Mouse (Mus musculus): ENCODE data around the gene Cyp4f13. TPM values are rescaled to one million over a fixed set of nuclear protein-coding genes. Genes with fewer than 3 reads are reported as not detected.
A peak's percentile ranks its signal among the peaks of the same experiment; 100 is the strongest.

Gene Cyp4f13
- polyA plus RNA-seq, 1 experiment = 7.8 TPM

DNA sequence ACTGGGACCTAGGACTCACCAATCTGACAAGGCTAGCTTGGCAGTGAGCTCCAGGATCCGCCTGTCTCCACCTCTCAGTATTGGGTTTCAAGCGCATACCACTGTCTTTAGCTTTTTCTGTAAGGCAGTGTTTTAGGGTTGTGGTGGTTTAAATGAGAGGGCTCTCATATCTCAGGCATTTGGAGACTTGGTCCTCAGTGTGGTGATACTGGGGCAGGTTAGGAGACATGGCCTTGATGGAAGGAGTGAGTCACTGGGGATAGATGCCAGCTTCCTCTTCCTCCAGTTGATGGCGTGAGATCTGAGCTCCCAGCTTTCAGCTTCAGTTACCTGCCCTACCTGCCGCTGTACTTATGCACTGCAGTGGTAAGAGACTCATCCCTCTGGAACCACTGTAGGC is 7.4 kb downstream of the Cyp4f13 start:
- H3K27ac ChIP-seq (ENCODE audit: control insufficient read depth, insufficient read depth, low read depth, low read length) = no peak overlapping the region
- TF ChIP-seq CTCF (IDR thresholded peaks at IDR 0.05; ENCODE audit: control insufficient read depth, insufficient read depth, insufficient replicate concordance, low read depth, low read length) (no peak), POLR2A (IDR thresholded peaks at IDR 0.05; ENCODE audit: control insufficient read depth, low read depth, low read length) (no peak)
- no peaks in the 10 kb centered on the region for H3K36me3 ChIP-seq (ENCODE audit: control insufficient read depth, insufficient read depth, low read length)
- no peak overlapping the region for H3K4me3 ChIP-seq (ENCODE audit: control insufficient read depth, low read depth, low read length)
- no peaks in the 10 kb centered on the region for H3K4me1 ChIP-seq (ENCODE audit: control insufficient read depth, insufficient read depth, low read length)
- no peaks in the 10 kb centered on the region for H3K27me3 ChIP-seq (ENCODE audit: control insufficient read depth, insufficient read depth, low read length)

GRCm38 (mm10) chr17:32927803-32928202 is 19.4 kb downstream of the Cyp4f13 start:
- H3K4me3 ChIP-seq (ENCODE audit: control insufficient read depth, low read depth, low read length) = no peak overlapping the region
- H3K27me3 ChIP-seq (ENCODE audit: control insufficient read depth, insufficient read depth, low read length) = no peaks in the 10 kb centered on the region
- no peak overlapping the region for H3K27ac ChIP-seq (ENCODE audit: control insufficient read depth, insufficient read depth, low read depth, low read length)
- TF ChIP-seq POLR2A (IDR thresholded peaks at IDR 0.05; ENCODE audit: control insufficient read depth, low read depth, low read length) (no peak), CTCF (IDR thresholded peaks at IDR 0.05; ENCODE audit: control insufficient read depth, insufficient read depth, insufficient replicate concordance, low read depth, low read length) (no peak)
- no peaks in the 10 kb centered on the region; the same call in 1 of the 2 replicates for H3K4me1 ChIP-seq (ENCODE audit: control insufficient read depth, insufficient read depth, low read length)
- no peaks in the 10 kb centered on the region for H3K36me3 ChIP-seq (ENCODE audit: control insufficient read depth, insufficient read depth, low read length)

- peak overlapping the region; percentile 80 for H3K4me3 ChIP-seq (ENCODE audit: control insufficient read depth, low read depth, low read length)
- peak; percentile 61; the same call in 1 of the 2 replicates for TF ChIP-seq POLR2A (IDR thresholded peaks at IDR 0.05; ENCODE audit: control insufficient read depth, low read depth, low read length)
- no peak for TF ChIP-seq CTCF (IDR thresholded peaks at IDR 0.05; ENCODE audit: control insufficient read depth, insufficient read depth, insufficient replicate concordance, low read depth, low read length)
- H3K4me1 ChIP-seq (ENCODE audit: control insufficient read depth, insufficient read depth, low read length) = no peaks in the 10 kb centered on the region; the same call in 1 of the 2 replicates
- H3K27ac ChIP-seq (ENCODE audit: control insufficient read depth, insufficient read depth, low read depth, low read length) = peak overlapping the region; percentile 39; the same call in 1 of the 2 replicates
- no peaks in the 10 kb centered on the region for H3K36me3 ChIP-seq (ENCODE audit: control insufficient read depth, insufficient read depth, low read length)
- H3K27me3 ChIP-seq (ENCODE audit: control insufficient read depth, insufficient read depth, low read length) = no peaks in the 10 kb centered on the region
Observed at GRCm38 (mm10) chr17:32924658-32925312, 22.4 kb downstream of the Cyp4f13 start.

DNA sequence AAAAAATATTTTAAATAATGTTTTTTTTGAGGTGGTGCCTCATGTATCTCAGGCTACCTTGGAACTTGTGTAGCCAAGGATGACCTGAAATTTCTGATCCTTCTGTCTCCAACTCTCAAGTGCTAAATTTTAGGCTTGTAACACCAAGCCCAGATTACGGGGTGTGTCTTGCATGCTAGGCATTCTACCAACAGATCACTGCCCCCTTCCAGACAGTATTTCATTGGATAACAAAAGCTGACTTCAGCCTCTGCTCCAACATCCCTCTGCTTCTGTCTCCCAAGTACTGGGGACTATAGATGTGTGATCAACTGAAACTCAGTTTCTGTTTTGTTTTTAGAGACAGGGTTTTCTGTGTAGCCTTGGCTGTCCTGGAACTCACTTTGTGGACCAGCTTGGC is 23.5 kb downstream of the Cyp4f13 start:
- Histone ChIP-seq H3K27me3 (ENCODE audit: control insufficient read depth, insufficient read depth, low read length) (no peaks in the 10 kb centered on the region), H3K4me1 (ENCODE audit: control insufficient read depth, insufficient read depth, low read length) (no peaks in the 10 kb centered on the region; the same call in 1 of the 2 replicates), H3K36me3 (ENCODE audit: control insufficient read depth, insufficient read depth, low read length) (no peaks in the 10 kb centered on the region), H3K27ac (ENCODE audit: control insufficient read depth, insufficient read depth, low read depth, low read length) (no peak overlapping the region), H3K4me3 (ENCODE audit: control insufficient read depth, low read depth, low read length) (no peak overlapping the region)
- TF ChIP-seq POLR2A (IDR thresholded peaks at IDR 0.05; ENCODE audit: control insufficient read depth, low read depth, low read length) (no peak), CTCF (IDR thresholded peaks at IDR 0.05; ENCODE audit: control insufficient read depth, insufficient read depth, insufficient replicate concordance, low read depth, low read length) (no peak)

DNA sequence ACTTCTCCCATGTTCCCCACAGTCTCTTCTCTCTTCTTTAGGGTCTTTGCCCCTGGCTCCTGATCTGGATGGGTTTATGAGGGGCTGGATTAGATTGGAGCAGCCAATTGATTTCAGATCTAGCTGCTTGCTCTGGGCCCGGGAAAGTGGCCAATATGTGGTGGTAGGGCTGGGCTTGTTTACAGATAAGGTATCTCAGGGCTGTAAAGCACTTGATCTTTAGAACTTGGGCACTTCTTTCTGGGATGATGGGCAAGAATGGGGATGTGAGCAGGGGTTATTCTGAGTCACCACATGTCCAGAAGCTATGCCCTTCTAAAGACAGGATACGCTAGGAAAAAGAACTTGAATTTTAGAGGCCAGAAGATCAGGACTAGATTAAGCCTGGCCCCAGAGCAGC is 28.1 kb downstream of the Cyp4f13 start:
- Histone ChIP-seq H3K4me3 (ENCODE audit: control insufficient read depth, low read depth, low read length) (no peak overlapping the region), H3K36me3 (ENCODE audit: control insufficient read depth, insufficient read depth, low read length) (no peaks in the 10 kb centered on the region), H3K4me1 (ENCODE audit: control insufficient read depth, insufficient read depth, low read length) (no peaks in the 10 kb centered on the region; the same call in 1 of the 2 replicates), H3K27ac (ENCODE audit: control insufficient read depth, insufficient read depth, low read depth, low read length) (no peak overlapping the region), H3K27me3 (ENCODE audit: control insufficient read depth, insufficient read depth, low read length) (no peaks in the 10 kb centered on the region)
- no peak for TF ChIP-seq POLR2A (IDR thresholded peaks at IDR 0.05; ENCODE audit: control insufficient read depth, low read depth, low read length)
- TF ChIP-seq CTCF (IDR thresholded peaks at IDR 0.05; ENCODE audit: control insufficient read depth, insufficient read depth, insufficient replicate concordance, low read depth, low read length) = no peak

GRCm38 (mm10) chr17:32917131-32917530 is 30.1 kb downstream of the Cyp4f13 start, which contains the start of gene Cyp4f14:
Gene Cyp4f14, minus strand, starts transcription at chr17:32917342.
- no peaks in the 10 kb centered on the region for H3K36me3 ChIP-seq (ENCODE audit: control insufficient read depth, insufficient read depth, low read length)
- H3K4me1 ChIP-seq (ENCODE audit: control insufficient read depth, insufficient read depth, low read length) = no peaks in the 10 kb centered on the region; the same call in 1 of the 2 replicates
- H3K27ac ChIP-seq (ENCODE audit: control insufficient read depth, insufficient read depth, low read depth, low read length) = no peak within 1 kb of the TSS
- TF ChIP-seq CTCF (IDR thresholded peaks at IDR 0.05; ENCODE audit: control insufficient read depth, insufficient read depth, insufficient replicate concordance, low read depth, low read length) (no peak), POLR2A (IDR thresholded peaks at IDR 0.05; ENCODE audit: control insufficient read depth, low read depth, low read length) (no peak)
- no peaks in the 10 kb centered on the region for H3K27me3 ChIP-seq (ENCODE audit: control insufficient read depth, insufficient read depth, low read length)
- no peak within 1 kb of the TSS for H3K4me3 ChIP-seq (ENCODE audit: control insufficient read depth, low read depth, low read length)

DNA sequence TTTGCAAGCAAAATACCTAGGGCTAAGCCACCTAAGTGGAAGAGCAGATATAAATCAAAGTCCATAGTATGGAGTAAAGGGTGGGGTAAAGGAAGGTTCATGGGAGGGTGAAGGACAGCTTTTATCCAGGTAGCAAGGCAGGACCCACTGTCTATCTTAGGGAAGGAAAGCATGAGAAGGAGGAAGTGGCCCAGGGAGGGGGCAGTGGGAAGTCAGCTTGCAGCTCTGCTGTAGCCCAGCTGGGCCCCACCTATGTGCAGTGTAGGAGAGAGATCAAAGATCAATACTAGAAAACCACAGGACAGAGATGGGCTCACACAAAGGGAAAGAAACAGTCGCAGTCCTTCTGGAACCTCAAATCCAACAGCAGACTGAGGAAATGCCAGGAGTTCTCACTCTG is 31.1 kb downstream of the Cyp4f13 start:
- H3K27me3 ChIP-seq (ENCODE audit: control insufficient read depth, insufficient read depth, low read length) = no peaks in the 10 kb centered on the region
- no peak overlapping the region for H3K27ac ChIP-seq (ENCODE audit: control insufficient read depth, insufficient read depth, low read depth, low read length)
- no peak for TF ChIP-seq POLR2A (IDR thresholded peaks at IDR 0.05; ENCODE audit: control insufficient read depth, low read depth, low read length)
- no peak for TF ChIP-seq CTCF (IDR thresholded peaks at IDR 0.05; ENCODE audit: control insufficient read depth, insufficient read depth, insufficient replicate concordance, low read depth, low read length)
- no peak overlapping the region for H3K4me3 ChIP-seq (ENCODE audit: control insufficient read depth, low read depth, low read length)
- no peaks in the 10 kb centered on the region; the same call in 1 of the 2 replicates for H3K4me1 ChIP-seq (ENCODE audit: control insufficient read depth, insufficient read depth, low read length)
- H3K36me3 ChIP-seq (ENCODE audit: control insufficient read depth, insufficient read depth, low read length) = no peaks in the 10 kb centered on the region
